Mouse (Mus musculus): ENCODE measurements around the gene Otulin.

The Otulin gene

GRCm38 (mm10) chr15:27579853-27580252 is 50.6 kb downstream of the Otulin start:
- no peak for DNase-seq (ENCODE audit: low spot score in 2 of 2)

- no peak for DNase-seq (ENCODE audit: low spot score in 2 of 2)
Measured at GRCm38 (mm10) chr15:27578918-27579317, 51.6 kb downstream of the Otulin start.

GRCm38 (mm10) chr15:27577915-27578780 is 52.3 kb downstream of the Otulin start:
- DNase-seq (ENCODE audit: low spot score in 2 of 2), result no peak

GRCm38 (mm10) chr15:27576886-27577285 is 53.6 kb downstream of the Otulin start:
- no peak for DNase-seq (ENCODE audit: low spot score in 2 of 2)

GRCm38 (mm10) chr15:27575932-27576331 is 54.6 kb downstream of the Otulin start:
- no peak for DNase-seq (ENCODE audit: low spot score in 2 of 2)

- no peak for DNase-seq (ENCODE audit: low spot score in 2 of 2)
Measured at GRCm38 (mm10) chr15:27574992-27575781, 55.3 kb downstream of the Otulin start.

GRCm38 (mm10) chr15:27571179-27571578 is 59.3 kb downstream of the Otulin start:
- DNase-seq (ENCODE audit: low spot score in 2 of 2), result no peak

GRCm38 (mm10) chr15:27570385-27570784 is 60.1 kb downstream of the Otulin start:
- no peak for DNase-seq (ENCODE audit: low spot score in 2 of 2)

- no peak for DNase-seq (ENCODE audit: low spot score in 2 of 2)
Measured at GRCm38 (mm10) chr15:27569924-27570323, 60.6 kb downstream of the Otulin start.

- no peak for DNase-seq (ENCODE audit: low spot score in 2 of 2)
Measured at GRCm38 (mm10) chr15:27568371-27568770, 62.1 kb downstream of the Otulin start.

GRCm38 (mm10) chr15:27567356-27567755 is 63.1 kb downstream of the Otulin start:
- DNase-seq (ENCODE audit: low spot score in 2 of 2), result no peak

- peak; percentile 52 to 56 for DNase-seq (ENCODE audit: low spot score in 2 of 2)
Measured at GRCm38 (mm10) chr15:27565626-27566185, 64.8 kb downstream of the Otulin start.

- DNase-seq (ENCODE audit: low spot score in 2 of 2), result peak in 1 of 2 experiments; percentile 75
Measured at GRCm38 (mm10) chr15:27564106-27565100, 66.1 kb downstream of the Otulin start.

- DNase-seq (ENCODE audit: low spot score in 2 of 2), result no peak
Measured at GRCm38 (mm10) chr15:27560315-27560714, 70.2 kb downstream of the Otulin start.

- DNase-seq (ENCODE audit: low spot score in 2 of 2), result no peak
Measured at GRCm38 (mm10) chr15:27558456-27559147, 71.9 kb downstream of the Otulin start.

- no peak for DNase-seq (ENCODE audit: low spot score in 2 of 2)
Measured at GRCm38 (mm10) chr15:27553554-27553953, 76.9 kb downstream of the Otulin start.

GRCm38 (mm10) chr15:27552129-27552700 is 78.3 kb downstream of the Otulin start:
- DNase-seq (ENCODE audit: low spot score in 2 of 2), result no peak

- DNase-seq (ENCODE audit: low spot score in 2 of 2), result no peak
Measured at GRCm38 (mm10) chr15:27551117-27552114, 79.1 kb downstream of the Otulin start.
